Mouse (Mus musculus) left cerebral cortex, postnatal 14 days (tissue): ENCODE data around the gene Zfp91. TPM values are rescaled to one million over a fixed set of nuclear protein-coding genes. Genes with fewer than 3 reads are reported as not detected.
"Not testable (repeated sequence)": the region's sequence is repeated elsewhere in the genome, so short reads cannot be mapped to it uniquely, and the experiment has no call there.

Source experiments
- DNase-seq, 2 experiments: peaks; one replicate each; pipeline ENCODE4 v3.0.0; 2021 to 2022; ENCODE audit warnings: low spot score in 2 of 2, mixed read lengths in 1 of 2
- intact Hi-C: fragments of 180-260 bp; cut with DNase I; formaldehyde crosslinking; loops from one replicate; pipeline ENCODE4 v1.15.1; 2025
- total RNA-seq, 2 experiments: library from RNA; stranded (reverse); gene quantifications; 2 replicates each; pipeline ENCODE4 v1.2.3; 2021

Gene Zfp91
- total RNA-seq, 2 experiments from 2014 or later = 81.8 to 86.6 TPM

DNA sequence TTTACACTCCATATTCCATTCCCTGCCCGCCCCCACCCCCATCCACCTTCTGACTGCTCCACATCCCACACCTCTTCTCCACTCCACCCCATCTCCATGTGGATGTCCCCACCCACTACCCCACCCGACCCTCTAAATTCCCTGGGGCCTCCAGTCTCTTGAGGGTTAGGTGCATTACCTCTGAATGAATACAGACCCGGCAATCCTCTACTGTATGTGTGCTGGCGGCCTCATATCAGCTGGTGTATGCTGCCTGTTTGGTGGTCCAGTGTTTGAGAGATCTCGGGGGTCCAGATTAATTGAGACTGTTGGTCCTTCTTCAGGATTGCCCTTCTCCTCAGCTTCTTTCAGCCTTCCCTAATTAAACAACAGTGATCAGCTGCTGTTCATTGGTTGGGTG, 75.0 kb downstream of the Zfp91 start:
- intact Hi-C loops = loop anchor here (5.0 kb wide), 1 partner anchor 76 kb away; the partner anchor contains the start of genes Lpxn and Zfp91

DNA sequence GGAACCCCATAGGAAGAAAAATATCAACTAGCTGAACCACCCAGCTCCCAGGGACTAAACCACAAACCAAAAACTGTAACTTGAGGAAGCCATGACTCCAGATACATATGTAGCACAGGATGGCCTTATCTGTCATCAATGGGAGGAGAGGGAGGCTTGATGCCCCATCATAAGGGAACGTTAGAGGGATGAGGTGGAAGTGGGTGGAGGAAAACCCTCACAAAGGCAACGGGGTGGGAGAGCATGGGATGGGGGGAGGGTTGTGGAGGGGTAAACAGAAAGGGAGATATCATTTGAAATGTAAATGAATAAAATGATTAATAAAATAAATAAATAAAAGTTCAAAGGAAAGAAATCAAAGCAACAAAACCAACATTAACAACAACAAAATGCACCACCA, 75.5 kb downstream of the Zfp91 start:
- no peak for DNase-seq
- intact Hi-C loops = loop anchor here (5.0 kb wide), 1 partner anchor 77 kb away; the partner anchor contains the start of genes Lpxn and Zfp91

More for the DNA sequence above, 75.0 kb downstream of the Zfp91 start:
- DNase-seq = not testable (repeated sequence)

DNA sequence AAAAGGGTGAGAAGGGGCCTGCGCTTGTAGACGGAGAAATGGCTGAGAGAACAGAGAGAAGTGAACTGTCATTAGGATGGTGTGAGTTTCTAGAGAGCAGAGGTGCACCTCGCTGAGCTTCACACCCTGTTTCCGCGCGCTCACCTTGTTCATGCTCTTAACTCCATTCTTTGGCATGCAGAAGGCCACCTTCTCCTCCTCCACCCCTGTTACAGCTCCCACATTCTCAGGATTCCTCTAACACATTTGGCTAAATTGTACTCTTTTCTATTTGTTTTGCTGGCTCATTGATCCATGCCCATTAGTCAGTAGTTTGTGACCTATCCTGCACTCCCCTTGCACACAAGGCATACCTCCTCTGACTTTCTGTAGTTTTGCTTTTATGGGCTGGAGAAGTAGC, 76.7 kb downstream of the Zfp91 start:
- DNase-seq = no peak
- intact Hi-C loops = no loop called here

Other genes with a start within 250 kb of the Zfp91 start
- under 1 TPM in 1 of 2 experiments, not detected in 1; 0.44 TPM for gene Gm4952, start 196.2 kb downstream of the Zfp91 start, total RNA-seq
- not detected for gene Glyat, start 162.8 kb downstream of the Zfp91 start, total RNA-seq
- not detected for gene Olfr1442, start 125.7 kb downstream of the Zfp91 start, total RNA-seq
- gene Olfr1443, start 118.0 kb downstream of the Zfp91 start, total RNA-seq = not detected
- gene Keg1, start 100.3 kb downstream of the Zfp91 start, total RNA-seq = not detected
- 1 to 10 TPM; 2.2 to 2.9 TPM for gene Cntf, start 30.5 kb downstream of the Zfp91 start, total RNA-seq
- gene Lpxn, start 67 bp upstream of the Zfp91 start, total RNA-seq = 1 to 10 TPM; 1.2 to 2.1 TPM
- not detected for gene Gm5244, start 50.6 kb upstream of the Zfp91 start, total RNA-seq
- not detected for gene Olfr1444, start 61.2 kb upstream of the Zfp91 start, total RNA-seq
- gene Olfr1445, start 87.7 kb upstream of the Zfp91 start, total RNA-seq = not detected
- not detected for gene Olfr1446, start 97.4 kb upstream of the Zfp91 start, total RNA-seq
- gene Olfr1447, start 107.6 kb upstream of the Zfp91 start, total RNA-seq = not detected
- not detected for gene Olfr1448, start 128.3 kb upstream of the Zfp91 start, total RNA-seq
- not detected for gene Olfr1449, start 134.7 kb upstream of the Zfp91 start, total RNA-seq
- gene Olfr1450, start 154.1 kb upstream of the Zfp91 start, total RNA-seq = not detected
- not detected for gene Olfr1451, start 198.9 kb upstream of the Zfp91 start, total RNA-seq
- gene Olfr1453, start 232.2 kb upstream of the Zfp91 start, total RNA-seq = not detected